Mouse (Mus musculus) cortical plate, adult 2 months (tissue): Measurements from ENCODE around the gene Dera.

Experiments
- CTCF ChIP-seq: fragments of 200-500 bp; IDR thresholded peaks from 2 replicates; pipeline ENCODE4 v1.5.1; 2011; ENCODE audit warnings: mild to moderate bottlenecking, control low read depth, low read length; ENCODE audit not compliant: insufficient read depth; ENCODE audit errors: extremely low read depth
- POLR2A ChIP-seq: fragments of 200-500 bp; IDR thresholded peaks from 2 replicates; pipeline ENCODE4 v1.6.1; 2011; ENCODE audit warnings: mild to moderate bottlenecking, low read length, control low read depth; ENCODE audit not compliant: insufficient read depth; ENCODE audit errors: extremely low read depth

DNA sequence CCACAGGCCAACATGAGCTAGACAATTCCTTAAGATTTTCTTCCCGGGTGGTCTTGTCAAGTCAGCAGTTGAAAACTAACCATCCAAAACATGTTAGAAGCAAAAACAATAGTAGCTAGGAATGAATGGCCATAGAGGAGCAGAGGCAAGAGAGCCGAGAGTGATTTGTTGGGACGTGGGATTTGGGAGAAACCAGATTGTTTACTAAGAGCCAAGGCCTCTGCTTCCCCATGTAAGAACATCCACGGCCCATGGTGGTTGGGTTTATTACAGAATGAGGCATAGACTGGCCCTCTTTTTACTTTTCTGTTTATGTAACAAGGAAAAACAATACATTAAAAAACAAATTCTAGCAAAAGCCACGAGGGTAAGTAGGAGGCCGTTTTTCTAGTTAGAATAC lies 54.4 kb downstream of the Dera start:
- TF ChIP-seq CTCF: no peak
- no peak for TF ChIP-seq POLR2A
